Comparison of ENCODE assay signal across 7 mouse cellular contexts in genomic region chr6:18514480-18515352, GRCm38 (mm10). TPM values are rescaled to one million over a fixed set of nuclear protein-coding genes. Genes with fewer than 3 reads are reported as not detected.
DNase-seq lines count a peak whose midpoint lies in the region; ATAC-seq and TF ChIP-seq lines count a peak whose summit lies in the region.

Cttnbp2 (minus strand) TSS chr6:18514843.

- TF ChIP-seq POLR2A in cortical plate, adult 2 months (IDR thresholded peaks at IDR 0.05; ENCODE audit: extremely low read depth, insufficient read depth, low read length), result peak; percentile 56; the same call in 1 of the 2 replicates

- peak; percentile 95 for ATAC-seq in hindbrain, embryonic 16.5 days

- peak within 1 kb of the TSS; percentile 69 for H3K4me2 ChIP-seq in hindbrain, embryonic 16.5 days (ENCODE audit: low read length)

- 1% methylated on average over 70 of the region's 70 CpGs for WGBS in hindbrain, embryonic 16.5 days

- peaks cover 4% of the 10 kb centered on the region; the same call in 1 of the 2 replicates for H3K4me1 ChIP-seq in cortical plate, adult 2 months (ENCODE audit: control insufficient read depth, insufficient read depth, low read length)
- H3K4me1 ChIP-seq in hindbrain, embryonic 16.5 days (ENCODE audit: control insufficient read depth, insufficient read depth, low read depth, low read length), result peaks cover 11% of the 10 kb centered on the region

- no peaks in the 10 kb centered on the region for H3K36me3 ChIP-seq in hindbrain, embryonic 16.5 days (ENCODE audit: control insufficient read depth, insufficient read depth, low read length)

- no peak for TF ChIP-seq CTCF in cortical plate, adult 2 months (IDR thresholded peaks at IDR 0.05; ENCODE audit: extremely low read depth, insufficient read depth, low read length)

- peak within 1 kb of the TSS; percentile 99 for H3K4me3 ChIP-seq in cortical plate, adult 2 months (ENCODE audit: insufficient read depth, low read length)
- peak within 1 kb of the TSS; percentile 92 for H3K4me3 ChIP-seq in hindbrain, embryonic 16.5 days (ENCODE audit: low read length)

- DNase-seq in adrenal gland, postnatal 14 days, result peak; percentile 88
- peak; percentile 74 for DNase-seq in gastrocnemius, postnatal 10 days
- DNase-seq in left cerebral cortex, adult 8-10 months (ENCODE audit: low spot score in 2 of 2), result peak; percentile 54 to 74
- DNase-seq in lung, postnatal 4 days, result peak; percentile 76 to 82
- peak; percentile 73 to 75 for DNase-seq in right cerebral cortex, postnatal 36 days (ENCODE audit: low spot score in 2 of 2)

- H3K9ac ChIP-seq in hindbrain, embryonic 16.5 days (ENCODE audit: low read depth, low read length), result peak within 1 kb of the TSS; percentile 97

- no peaks in the 10 kb centered on the region for H3K27me3 ChIP-seq in hindbrain, embryonic 16.5 days (replicated peaks; ENCODE audit: control insufficient read depth, insufficient read depth, low read length)

- H3K9me3 ChIP-seq in hindbrain, embryonic 16.5 days (ENCODE audit: control insufficient read depth, low read length), result no peaks in the 10 kb centered on the region

- peak within 1 kb of the TSS; percentile 100 for H3K27ac ChIP-seq in cortical plate, adult 2 months (ENCODE audit: insufficient read depth, low read length)
- H3K27ac ChIP-seq in hindbrain, embryonic 16.5 days (ENCODE audit: low read depth, low read length), result peak within 1 kb of the TSS; percentile 89

RNA-seq across cellular contexts. Expression of gene Cttnbp2, which starts in this region (rescaled TPM):
- 62.3 and 80.4 TPM in 2 replicates for total RNA-seq in adrenal gland, postnatal 14 days (2021)
- 79.0 and 85.7 TPM in 2 replicates for polyA plus RNA-seq in cortical plate, adult 2 months (2012; rRNA removed)
- 1 to 10 TPM; 4.0 to 4.6 TPM for total RNA-seq in gastrocnemius, postnatal 10 days (2021)
- polyA plus RNA-seq in hindbrain, embryonic 16.5 days (2015; fragmentation: Nextera tagmentation; extraction: Ambion mirVana), result 44.5 and 48.2 TPM in 2 replicates
- total RNA-seq in left cerebral cortex, adult 8-10 months (2022), result 100 to 1,000 TPM; 124 to 155 (median 140) TPM

Comparison
In these comparisons a context has a peak if more than half of its experiments do, and no peak if none do; other contexts are left out.
1. Peak in every context shown above with its lines: DNase-seq, ATAC-seq, H3K4me3 ChIP-seq and H3K27ac ChIP-seq.
2. RNA of gene Cttnbp2 (total RNA-seq): 124 to 155 TPM in left cerebral cortex, adult 8-10 months and 62.3 to 80.4 TPM in adrenal gland, postnatal 14 days; 4.0 to 4.6 TPM in gastrocnemius, postnatal 10 days; every median in the first group is over 10 times any median in the second.